Mouse (Mus musculus): ENCODE results near the gene Ube4a. TPM values are rescaled to one million over a fixed set of nuclear protein-coding genes. Genes with fewer than 3 reads are reported as not detected.

Ube4a gene
- 18.6 and 19.5 TPM in 2 replicates for polyA plus RNA-seq (2015; fragmentation: Nextera tagmentation; extraction: Ambion mirVana)

DNA sequence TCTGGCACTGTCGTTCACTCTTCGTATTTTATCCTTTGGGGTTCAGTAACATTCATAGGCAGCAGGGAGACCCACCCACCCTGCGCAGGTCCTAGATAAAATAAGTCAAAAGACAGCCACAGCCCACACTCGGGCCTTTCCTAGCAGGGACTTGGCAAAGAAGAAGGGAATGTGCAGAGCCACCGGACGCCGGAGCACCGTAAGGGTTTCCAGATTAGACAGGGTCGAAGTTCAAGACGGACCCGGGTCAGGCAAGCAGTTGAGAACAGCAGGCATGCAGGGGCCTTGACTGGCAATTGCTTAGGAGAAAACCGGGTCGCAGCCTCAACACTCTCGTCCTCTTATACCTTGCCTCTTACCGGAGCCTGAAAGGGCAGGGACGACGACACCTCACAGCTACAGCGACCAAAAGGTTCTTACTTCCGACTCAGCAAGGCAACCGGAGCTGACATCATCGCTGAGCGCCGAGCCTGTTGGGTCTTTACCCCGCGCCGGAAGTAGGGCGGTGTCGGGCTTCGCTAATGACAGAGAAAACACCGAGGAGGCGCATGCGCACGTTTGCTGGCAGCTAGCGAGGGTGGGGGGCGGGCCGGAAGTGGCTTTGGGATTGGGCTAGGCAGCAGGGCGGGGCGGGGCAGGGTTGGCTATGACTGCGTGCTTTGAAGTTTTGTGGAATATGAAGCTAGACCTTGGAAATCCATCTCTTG is at the start of gene Ube4a:
TSS of gene Ube4a (minus strand) at position 475 of the 707 bp plus-strand sequence.
- peak; percentile 100 for DNase-seq (ENCODE audit: low spot score)

DNA sequence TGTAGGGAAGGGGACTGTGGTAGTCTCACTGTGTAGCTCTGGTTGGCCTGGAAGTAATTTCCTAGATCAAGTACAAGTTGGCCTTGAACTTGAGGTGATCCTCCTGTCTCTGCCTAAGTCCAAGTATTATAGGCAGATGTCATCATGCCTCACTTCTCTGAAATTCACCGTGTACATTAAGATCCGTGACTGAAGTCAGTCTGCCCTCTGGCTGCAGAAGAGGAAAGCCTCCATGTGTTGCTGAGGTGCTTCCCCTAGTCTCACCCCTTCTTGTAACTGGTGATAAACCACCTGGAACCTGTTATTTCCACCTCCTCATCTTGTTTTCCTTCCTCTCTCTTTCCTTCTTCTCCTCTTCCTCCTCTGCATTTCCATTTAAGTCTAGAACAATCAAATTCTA is 49.5 kb upstream of the Ube4a start:
- peak; percentile 64 for DNase-seq (ENCODE audit: low spot score)

DNA sequence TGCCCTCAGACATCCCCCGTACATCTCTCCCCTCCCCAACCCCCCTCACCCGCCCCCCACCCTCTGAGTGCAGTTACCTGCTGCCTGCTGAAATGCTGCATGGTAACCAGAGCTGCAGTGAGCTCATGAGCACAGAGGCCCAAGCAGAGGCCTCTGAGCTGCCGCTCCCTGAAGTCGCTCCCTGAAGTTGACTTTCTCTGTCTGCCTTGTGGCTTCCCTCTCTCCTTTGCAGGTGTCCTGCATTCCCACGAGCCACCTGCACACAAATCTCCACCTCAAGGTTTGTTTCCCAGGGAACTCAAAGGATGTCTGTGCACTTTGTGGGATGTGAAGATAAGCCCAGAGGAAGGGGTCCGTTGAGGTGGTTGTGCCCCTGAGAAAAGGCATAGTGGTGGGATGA is 45.9 kb upstream of the Ube4a start:
- DNase-seq (ENCODE audit: low spot score): no peak

DNA sequence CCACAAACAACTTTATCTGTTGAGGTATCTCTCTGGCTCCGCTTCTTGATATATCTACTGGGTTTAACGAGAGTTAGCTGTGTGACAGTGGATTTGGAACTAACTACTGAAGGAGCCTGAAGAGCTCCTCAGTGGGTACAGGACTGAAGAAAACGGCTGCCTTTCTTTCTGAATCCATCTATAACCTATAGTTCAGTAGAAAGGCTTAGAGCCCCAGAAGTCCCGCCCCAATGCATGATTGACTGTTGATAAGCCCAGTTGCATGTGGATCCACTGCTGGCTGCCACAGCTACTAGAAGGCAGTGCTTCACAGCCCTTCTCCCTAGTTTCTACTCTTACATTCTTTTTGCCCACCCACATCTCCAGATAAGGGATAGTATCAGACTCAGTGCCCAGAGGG is 45.1 kb upstream of the Ube4a start:
- peak; percentile 80 for DNase-seq (ENCODE audit: low spot score)

DNA sequence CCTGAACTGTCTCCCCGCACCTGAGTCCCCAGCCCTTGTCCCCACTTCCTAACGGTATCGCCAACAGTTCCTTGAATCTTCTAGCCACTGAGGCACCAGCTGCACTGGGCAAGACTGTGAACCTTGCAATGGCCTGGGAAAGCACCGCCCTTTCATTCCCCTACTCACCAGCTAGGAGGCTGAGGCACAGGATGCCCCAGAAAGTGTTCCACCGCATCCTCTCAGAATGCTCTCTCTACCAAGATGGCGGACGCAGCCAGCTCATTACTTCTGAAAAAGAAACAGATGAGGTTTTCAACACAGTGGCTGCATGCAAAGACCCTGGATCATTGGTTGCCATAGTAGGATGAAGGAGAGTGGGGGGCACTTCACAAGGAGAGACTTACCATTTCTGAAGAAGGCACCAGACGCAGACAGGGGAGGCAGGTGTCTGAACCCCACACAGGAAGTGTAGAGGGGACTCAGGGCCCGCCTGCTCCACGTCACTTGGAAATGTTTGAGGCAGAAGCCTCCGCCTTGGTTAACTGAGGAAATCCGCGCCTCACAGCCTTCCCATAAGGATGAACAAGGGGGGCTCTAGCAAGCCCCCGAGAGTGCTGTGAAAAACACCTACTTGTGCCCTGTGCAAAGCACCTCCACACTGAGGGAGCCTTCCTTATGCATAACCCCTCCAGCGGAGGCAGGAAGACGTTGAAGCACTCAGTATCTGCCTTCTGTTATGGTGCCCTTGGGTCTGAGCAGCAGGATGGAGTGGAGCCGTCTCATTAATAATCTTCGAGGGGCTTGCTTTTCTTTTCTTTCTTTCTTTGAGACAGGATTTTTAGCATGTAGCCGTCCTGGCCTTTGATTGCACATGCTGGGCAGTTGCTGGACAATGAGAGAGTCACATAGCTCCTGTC is 44.0 kb upstream of the Ube4a start, which contains the start of gene Cd3e:
TSS of gene Cd3e (minus strand) at position 448 of the 899 bp plus-strand sequence.
- peak; percentile 86 for DNase-seq (ENCODE audit: low spot score)

DNA sequence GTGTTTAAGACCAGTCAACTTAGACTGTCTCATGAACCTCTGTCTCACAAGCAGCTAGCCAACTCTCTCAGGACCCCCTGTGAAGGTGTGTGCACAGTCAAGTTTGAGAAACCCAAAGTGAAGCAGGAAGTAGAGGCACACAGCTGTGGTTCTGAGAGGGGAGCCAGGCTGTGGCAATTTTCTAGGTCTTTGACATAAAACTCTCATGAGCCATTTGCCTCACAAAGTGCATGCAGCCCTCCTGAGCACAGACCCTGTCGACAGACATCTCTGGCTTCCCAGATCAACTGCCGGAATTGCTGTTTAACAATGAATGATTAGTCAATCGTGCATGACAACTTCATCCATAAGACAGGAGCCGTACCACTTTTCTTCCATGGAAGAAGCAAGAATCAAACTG is 42.9 kb upstream of the Ube4a start:
- DNase-seq (ENCODE audit: low spot score): peak; percentile 79

DNA sequence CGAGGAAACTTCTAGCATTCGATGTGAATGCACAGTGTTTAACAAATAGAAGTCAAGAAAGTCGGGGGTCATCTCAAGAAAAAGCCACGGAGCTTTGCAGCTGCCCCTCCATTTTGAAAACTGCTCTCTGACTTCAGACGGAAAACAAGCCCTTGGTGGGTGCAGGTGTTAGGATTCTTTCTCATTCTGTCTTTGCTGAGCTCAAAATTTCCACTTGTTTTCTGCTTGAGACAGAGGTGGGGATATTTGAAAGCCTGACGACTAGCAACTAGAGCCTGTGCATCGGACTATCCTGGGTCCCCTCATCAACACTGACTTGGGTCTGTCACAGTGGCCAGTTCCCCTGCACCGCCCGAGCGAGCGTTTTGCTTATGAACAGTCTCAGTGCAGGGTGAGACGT is 42.0 kb upstream of the Ube4a start:
- no peak for DNase-seq (ENCODE audit: low spot score)

DNA sequence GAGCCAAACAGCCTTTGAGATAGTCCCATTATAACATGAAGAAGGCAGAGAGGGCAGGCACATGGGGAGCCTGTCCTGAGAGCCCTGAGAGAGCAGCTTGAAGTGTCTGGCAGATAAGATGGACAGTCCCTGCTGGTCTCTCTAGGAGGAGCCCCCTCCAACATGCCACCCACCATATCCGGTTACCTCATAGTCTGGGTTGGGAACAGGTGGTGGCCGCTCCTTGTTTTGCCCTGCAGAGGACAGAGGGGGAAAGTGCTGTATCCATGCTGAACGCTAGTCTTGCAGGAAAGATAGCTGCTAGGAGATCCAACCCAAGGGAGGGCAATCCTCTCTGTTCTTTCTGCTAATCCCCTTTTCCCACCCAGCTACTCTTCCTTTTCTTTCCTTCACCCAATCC is 34.8 kb upstream of the Ube4a start:
- DNase-seq (ENCODE audit: low spot score): no peak

DNA sequence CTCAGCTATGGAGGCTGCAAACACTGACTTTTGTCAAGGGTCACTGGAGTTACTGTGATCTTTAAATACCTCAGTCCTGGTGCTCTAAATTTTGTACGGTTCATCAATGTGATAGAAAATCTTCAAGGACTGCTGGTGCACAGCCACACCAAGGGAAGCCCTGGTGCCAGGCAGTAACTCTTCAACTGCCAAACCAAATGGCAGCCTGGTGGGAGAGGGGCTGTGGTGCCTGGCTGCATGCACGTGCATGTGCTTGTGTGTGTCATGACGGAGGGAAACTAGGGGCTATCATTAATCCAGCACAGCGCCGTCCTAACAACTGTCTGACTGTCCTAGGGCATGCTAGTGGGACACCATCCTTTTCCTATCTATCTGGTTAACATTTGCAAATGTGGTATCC is 34.4 kb upstream of the Ube4a start:
- DNase-seq (ENCODE audit: low spot score): no peak

DNA sequence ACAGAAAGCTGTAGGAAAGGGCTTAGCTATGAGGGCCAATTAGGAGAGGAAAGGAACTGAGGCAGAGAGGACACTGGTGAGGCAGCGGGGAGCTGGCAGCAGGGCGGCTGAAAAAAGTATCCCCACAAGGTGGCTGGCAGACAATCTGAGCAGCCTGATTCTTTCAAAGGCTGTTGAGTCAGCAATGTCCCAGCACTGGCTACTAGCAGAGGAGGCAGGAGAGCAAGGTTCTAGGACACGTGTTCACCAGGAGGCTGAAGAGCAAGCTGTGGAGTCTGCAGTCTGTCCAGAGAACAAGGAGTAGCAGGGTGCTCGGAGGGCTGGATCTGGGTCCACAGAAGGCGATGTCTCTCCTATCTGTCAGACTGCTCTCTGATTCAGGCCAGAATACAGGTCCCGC is 33.8 kb upstream of the Ube4a start:
- DNase-seq (ENCODE audit: low spot score): no peak

DNA sequence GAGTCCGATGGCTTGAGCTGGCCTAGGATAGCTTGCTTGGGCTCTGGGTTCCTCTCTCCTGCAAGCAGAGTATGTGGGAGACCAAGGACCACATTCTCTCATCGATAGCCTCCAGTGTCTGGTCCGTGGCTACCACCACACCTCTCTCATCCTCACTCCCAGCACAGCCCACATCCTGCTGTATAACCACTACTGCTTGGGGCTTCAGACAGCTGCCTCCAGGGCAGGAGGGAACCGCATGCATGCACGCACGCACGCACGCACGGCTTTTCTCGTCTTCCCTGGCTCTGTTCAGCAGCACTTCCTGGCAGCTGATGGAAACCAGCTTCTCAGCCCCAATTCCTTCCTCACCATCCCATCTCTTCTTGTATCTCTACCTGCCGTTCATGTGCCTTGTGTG is 32.7 kb upstream of the Ube4a start:
- peak; percentile 74 for DNase-seq (ENCODE audit: low spot score)

DNA sequence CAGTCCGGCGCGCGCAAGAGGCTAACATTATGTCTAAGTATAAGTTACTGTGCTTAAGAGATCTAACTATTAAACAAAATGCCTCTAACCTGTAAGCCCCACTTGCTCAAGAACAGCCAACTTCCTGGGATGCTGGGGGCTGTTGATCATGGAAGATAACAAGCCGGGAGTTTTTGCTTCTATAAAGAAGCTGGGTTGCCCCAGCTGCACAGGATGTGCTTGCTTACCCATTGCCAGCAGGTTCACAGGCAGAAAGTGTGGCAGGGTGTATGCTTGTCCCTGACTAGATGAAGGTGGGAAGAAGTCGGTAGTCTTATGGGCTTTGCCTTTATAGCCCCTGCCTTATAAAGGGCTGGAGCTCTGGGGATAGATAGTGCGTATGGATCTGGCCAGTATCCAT is 31.2 kb upstream of the Ube4a start:
- DNase-seq (ENCODE audit: low spot score): peak; percentile 69

DNA sequence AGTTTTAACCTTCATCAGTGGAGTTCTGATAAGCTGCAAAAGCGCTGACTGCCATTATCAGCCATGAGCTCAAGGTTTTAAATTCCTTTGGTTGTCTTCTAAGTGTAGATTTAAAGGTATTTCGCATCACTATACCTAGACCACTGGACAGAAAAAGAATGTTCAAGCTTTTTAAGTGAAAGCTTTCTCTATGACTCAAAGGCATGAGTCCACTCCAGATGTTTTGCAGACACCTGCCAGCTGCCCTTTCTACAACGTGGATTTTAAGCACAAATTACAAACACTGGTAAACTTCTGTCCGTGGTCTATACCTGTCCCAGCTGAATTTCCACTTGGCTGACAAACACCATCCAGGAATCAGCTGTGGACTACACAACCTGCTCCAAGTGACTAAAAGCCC is 29.6 kb upstream of the Ube4a start:
- no peak for DNase-seq (ENCODE audit: low spot score)

DNA sequence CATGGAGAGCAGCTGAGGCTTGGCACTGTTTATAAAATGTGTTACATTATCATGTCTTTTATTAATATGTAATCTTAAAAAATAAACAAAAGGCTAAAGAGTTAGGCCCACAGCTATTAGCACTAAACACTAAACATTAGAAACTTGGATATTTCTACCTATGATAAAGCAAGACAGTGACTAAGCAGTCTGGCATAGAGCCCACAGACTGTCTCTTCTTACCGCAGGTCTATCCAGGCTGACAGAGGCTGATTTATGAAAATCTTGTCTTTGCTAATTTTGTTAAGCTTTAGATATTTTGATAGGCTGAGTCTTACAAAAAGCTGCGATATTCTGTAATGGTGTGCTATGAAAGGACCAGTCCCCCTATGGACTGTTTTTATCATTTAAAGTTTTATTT is 27.9 kb upstream of the Ube4a start:
- no peak for DNase-seq (ENCODE audit: low spot score)

DNA sequence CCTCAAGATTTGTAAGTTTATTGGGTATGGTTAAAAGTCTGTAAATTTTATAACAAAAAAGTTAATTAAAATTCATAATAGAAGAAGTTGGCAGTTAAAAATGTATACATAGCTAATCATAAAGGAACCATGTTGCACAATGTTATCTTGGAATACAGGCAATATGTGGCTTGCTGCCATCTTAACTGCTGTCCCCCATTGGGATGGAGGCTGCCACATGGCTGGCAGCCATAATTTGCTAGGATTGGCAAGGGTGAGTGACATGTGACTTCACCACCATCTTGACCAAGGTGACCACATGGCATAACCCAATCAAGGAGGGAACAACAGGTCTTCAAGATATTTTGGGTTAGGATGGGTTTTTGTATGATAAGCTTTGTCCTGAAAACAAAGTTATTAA is 26.9 kb upstream of the Ube4a start:
- no peak for DNase-seq (ENCODE audit: low spot score)

DNA sequence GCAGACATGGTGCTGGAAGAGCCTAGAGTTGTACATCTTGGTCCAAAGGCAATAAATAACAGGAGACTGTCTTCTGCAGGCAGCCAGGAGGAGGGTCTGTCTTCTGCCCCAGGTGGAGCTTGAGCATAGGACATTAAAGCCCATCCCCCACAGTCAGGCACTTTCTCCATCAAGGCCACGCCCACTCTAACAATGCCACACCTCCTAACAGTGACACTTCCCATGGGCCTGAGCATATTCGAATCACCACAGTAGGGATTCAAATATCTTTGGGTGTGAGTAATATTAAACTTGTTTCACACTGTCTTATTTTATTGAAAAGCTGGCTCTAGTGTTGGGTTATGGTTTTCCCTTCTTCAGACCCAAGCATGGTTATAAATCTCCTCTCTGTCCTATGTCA is 26.4 kb upstream of the Ube4a start:
- no peak for DNase-seq (ENCODE audit: low spot score)

DNA sequence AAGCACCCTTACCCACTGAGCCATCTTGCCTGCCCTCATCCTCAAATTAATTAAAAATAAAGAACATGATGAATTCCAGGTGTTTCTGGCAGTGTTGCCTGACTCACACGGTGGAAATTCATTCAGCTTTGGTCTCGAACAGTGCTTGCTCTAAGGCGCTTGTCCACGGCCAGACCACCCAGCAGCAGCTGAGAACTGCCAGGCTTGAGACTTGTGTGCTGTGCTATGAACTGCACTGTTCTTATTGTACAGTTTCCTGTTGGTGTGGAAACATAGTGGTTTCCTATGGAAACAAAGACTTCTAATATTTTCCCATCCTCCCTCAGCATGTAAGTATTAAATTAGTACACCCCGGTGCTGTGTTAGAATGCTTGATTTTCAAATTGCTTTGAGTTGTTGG is 21.6 kb upstream of the Ube4a start:
- DNase-seq (ENCODE audit: low spot score): peak; percentile 50

DNA sequence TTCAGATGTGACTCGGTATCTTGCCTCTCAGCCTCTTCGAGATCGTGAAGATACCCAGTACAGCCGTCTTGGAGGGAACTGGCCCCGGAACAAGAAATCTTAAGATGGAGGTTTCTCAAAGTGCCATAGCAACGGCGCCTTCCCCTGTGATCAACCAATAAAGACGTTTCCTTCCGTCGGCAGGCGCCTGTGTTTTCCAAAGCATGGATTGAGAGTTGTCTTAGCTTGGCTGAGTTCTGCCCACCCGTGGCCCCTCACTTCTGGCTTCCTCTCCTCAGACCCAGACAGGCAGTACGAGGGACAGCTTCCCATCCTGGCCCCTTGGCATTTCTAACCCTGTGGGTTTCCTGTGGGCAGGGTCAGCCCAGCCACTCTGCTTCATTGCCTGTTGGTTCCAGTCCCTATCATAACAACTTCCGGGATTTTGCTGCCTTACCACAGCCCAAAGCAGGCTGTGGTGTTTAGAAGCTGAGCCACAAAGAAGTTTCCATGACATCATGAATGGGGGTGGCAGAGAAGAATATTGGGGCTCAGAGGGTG is 20.9 kb upstream of the Ube4a start:
- peak; percentile 96 for DNase-seq (ENCODE audit: low spot score)

DNA sequence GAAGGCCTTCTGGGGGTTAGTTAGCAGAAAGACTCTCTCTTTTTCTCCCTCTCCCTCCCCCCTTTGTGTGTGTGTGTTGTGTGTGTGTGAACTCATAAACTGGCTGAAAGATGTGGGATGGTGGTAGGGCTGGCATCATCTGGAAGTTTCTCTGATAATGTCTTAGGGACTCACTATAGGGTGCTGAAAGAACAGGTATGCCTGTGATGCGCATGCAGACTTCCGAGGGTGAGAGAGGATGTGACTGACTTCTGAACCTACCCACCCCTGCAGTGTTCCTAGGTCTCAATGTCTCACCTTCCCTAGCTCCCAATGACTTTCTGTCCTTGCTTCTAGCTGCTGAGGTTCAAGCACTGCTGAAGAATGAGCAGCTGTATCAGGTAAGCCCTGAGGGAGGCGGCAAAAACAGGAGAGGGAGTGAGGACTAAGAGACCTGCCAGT is 20.3 kb upstream of the Ube4a start:
- peak; percentile 62 for DNase-seq (ENCODE audit: low spot score)

DNA sequence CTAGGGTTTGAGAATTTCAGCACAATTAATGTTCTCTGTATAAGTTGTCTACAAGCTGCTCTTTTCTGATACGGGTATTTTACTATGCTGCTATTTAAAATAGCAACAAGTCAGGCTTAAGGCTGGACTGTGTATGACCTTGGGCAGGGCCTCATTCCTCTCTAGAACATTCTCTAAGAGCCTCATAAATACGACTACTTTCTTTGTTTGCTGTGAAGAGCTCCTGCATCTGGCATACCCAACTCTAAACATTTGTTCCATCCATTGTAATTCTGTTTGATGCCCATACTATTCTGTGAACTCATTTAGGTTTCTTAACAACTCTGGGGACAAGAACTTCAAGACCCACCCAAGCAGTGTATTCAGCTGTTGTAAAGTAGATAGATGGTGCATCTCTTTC is 17.6 kb upstream of the Ube4a start:
- no peak for DNase-seq (ENCODE audit: low spot score)

DNA sequence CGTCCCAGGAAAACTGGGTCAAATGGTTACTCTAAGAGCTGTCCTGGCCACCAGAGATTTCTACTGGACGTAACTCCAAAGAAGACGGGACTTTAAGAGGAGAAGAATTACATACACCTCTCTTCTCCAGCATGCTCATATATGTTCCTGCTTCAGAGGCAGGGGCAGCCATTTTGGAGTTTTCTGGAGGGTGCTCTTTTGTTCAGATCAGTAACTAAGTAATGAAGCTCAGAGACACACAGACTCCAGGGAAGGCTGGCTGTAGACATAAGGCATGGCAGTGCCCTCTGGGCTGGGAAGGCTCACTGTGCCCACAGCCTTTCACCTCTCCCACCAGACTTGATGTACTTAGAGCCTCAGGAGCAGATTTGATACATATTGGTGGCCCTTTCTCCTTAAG is 17.1 kb upstream of the Ube4a start:
- peak; percentile 63 for DNase-seq (ENCODE audit: low spot score)

DNA sequence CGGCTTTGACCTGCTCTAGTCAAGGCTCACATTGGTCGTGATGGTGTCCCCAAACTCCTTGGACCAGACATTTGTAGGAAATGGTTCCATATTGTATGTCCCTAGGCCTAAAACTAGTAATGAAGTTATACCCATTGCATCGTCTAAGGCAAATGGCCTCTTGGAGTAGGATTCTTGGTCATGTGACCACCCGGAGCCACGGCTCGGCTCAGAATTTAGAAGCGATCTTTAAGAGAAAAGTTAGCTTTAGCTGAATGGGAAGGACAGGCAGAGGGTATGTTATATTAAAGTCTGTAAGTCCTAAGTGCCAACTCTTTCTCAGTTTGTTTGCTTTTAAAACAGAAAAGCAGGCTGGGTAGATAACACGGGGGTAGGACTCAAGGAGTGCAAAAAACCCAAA is 16.7 kb upstream of the Ube4a start:
- DNase-seq (ENCODE audit: low spot score): peak; percentile 64

Measured in thymus, postnatal 0 days (tissue).